Mouse (Mus musculus) embryo, embryonic 9.5 days (tissue): ENCODE data around the gene Nuak2.
"Not testable (repeated sequence)": the region's sequence is repeated elsewhere in the genome, so short reads cannot be mapped to it uniquely, and the experiment has no call there.

Experiments
- DNase-seq: peaks from one replicate; pipeline ENCODE4 v3.0.0-alpha.2; 2017; ENCODE audit errors: extremely low spot score

The Nuak2 gene

GRCm38 (mm10) chr1:132315889-132316624, at the start of gene Nuak2:
Nuak2 (plus strand) TSS chr1:132316126.
- DNase-seq, result peak; percentile 90

GRCm38 (mm10) chr1:132266791-132267557, 49.0 kb upstream of the Nuak2 start:
- DNase-seq, result no peak

DNA sequence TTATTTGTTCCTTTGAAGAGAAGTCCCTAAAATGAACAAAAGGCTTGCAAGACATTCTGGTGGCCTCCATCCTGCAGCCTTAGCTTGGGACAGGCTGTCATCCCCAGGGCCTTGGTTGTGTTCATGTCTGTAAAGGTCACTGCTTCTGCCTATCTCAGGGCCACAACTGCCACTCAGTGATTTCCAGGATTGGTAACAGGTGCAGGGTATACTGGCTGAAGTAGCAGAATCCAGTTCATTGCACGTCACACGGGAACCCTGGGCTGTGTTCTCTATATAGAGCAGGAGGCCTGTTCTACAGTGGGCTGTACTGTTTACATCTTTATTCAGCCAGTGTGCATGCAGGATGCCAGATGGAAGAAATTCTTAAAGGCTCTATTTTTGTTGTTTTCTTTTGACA, 48.0 kb upstream of the Nuak2 start:
- no peak for DNase-seq

DNA sequence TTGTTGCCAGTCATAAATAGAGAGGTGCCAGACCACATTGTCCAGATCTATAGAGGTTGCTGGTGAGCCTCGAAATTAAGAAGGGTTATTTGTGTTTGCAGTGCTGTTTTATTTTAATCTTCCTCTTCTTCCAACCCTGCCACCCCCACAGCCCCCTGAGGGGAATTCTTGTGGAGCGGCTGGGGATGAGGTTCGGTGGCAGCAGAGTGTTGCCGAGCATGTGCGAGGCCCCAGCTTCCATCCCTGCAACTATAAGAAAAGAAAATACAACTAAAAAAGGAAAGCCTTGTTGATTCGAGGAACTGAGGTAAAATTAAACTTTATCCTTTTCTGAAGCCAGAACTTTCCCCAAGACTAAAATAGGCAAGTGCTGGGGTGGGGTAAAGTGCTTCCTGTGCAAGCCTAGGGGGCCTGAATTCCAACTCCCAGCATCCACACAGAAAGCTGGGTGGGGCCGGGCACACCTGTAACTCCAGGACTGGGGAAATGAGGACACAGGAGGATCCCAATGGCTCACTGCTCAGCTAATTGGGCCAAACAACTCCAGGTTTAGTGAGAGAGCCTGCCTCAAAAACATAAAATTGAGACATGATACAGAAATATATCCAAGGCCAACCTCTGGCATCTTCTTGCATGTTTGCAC, 47.4 kb upstream of the Nuak2 start:
- DNase-seq, result no peak

DNA sequence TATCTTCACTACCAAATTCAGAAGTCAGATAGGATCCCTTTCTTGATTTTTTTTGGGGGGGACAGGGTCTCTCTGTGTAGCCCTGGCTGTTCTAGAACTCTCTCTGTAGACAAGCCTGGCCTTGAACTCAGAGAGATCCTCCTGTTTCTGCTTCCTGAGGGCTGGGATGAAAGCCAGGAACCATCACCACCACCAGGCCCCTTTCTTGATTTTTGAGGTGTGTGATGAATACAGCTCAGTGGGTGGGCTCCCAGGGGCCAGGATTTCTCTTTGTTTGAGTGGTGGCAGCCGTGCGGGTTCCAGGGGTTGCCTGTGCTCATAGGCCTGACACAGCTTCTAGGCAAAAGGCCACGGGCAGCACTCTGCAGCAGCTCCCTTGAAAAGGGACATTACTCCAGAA, 44.7 kb upstream of the Nuak2 start:
- DNase-seq, result no peak

DNA sequence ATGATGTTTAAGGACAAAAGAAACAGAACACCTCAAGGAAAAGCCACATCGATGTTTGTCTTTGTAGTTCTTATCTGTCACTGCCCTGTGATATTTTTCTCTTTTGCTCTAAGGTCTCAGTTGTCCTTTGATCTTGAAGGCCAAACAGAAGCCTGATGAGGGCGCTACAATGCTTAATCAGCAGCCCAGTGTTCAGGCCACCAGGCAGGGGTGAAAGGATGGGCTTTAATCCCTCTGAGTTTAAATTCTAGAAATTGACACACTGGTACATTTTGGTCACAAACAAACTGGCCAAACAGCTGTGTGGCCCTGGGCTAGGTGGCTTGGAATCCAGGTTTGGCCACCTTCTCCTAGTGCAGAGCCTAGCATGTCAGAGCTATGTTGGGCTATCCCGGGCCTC, 39.2 kb upstream of the Nuak2 start:
- no peak for DNase-seq

- no peak for DNase-seq
These were observed 38.8 kb upstream of the Nuak2 start for GRCm38 (mm10) chr1:132277124-132277523.

GRCm38 (mm10) chr1:132280636-132281035, 35.3 kb upstream of the Nuak2 start:
- DNase-seq, result not testable (repeated sequence)

DNA sequence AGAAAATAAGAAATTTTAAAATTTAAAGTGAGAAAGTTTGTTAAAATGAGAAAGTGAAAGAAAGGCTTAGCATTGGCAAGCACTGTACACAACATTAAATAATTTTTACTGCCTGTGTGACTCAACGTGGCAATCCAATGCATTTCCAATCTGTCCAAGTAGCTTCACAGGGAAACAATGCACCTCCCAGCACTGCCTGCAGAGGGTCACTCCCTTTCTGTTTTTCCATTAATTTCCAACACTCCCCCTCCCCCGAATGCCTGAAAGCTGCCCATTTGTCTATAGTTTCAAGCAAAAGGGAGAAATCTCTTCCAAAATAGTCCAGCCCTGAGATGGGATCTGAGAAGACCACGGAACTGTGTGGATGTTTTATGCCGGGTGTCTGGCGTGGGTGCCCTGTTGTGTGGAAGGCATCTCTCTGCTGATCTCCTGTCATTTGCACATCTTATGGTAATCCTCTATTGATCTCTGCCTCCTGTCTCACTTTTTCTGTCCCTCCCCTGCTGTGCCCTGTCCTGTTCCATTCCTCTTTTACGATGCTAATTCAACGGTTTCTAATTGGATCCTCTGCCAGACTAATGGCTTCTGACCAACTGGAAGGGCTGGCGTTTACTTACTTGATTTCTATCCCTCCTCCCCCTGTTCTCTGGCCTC, 34.3 kb upstream of the Nuak2 start:
- peak; percentile 34 for DNase-seq

GRCm38 (mm10) chr1:132282177-132282536, 33.8 kb upstream of the Nuak2 start:
- no peak for DNase-seq

- no peak for DNase-seq
These were observed 32.9 kb upstream of the Nuak2 start for GRCm38 (mm10) chr1:132283018-132283417.

- DNase-seq, result no peak
These were observed 29.2 kb upstream of the Nuak2 start for GRCm38 (mm10) chr1:132286735-132287134.

GRCm38 (mm10) chr1:132287445-132287844, 28.5 kb upstream of the Nuak2 start:
- DNase-seq, result no peak

- no peak for DNase-seq
These were observed 27.9 kb upstream of the Nuak2 start for GRCm38 (mm10) chr1:132287991-132288451.

DNA sequence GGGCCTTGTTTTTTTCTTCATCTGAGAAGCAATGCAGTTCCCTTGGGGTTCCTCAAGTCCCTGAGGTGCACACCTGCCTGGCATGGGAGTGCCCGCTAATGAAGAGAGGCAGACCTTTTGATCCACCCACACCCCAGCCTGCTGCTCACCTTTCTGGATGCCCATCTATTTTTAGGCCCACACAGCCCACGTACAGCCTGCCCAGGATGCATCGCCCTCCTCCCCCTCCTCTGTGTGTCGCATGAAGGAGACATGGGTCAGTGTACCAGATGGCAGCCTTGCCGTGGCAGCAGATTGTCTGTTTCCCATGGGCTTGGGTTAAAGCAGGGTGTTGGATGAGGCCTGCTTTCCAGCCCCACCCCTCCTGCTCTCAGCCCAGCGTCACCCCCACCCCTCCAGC, 26.0 kb upstream of the Nuak2 start:
- no peak for DNase-seq

GRCm38 (mm10) chr1:132290921-132291675, 24.8 kb upstream of the Nuak2 start:
- no peak for DNase-seq

DNA sequence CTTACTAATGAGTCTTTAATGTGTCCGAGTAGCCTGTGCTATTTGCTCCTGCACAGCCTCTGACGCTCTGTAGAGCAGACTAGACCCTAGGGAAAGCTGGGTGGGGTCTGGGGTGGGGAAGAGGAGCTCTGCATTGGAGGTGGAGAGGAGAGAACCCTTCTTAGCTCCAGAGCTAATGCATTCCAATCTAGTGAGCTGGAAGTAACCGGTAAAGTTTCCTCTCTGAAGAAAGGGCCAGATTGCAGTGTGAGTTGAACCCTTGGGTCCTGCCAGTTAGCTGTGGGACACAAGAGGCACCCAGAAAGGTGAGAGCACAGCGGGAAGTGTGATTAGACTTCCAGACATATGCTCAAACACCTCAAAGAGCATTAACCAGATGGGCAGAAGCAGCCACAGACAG, 24.2 kb upstream of the Nuak2 start:
- no peak for DNase-seq

GRCm38 (mm10) chr1:132292318-132293129, 23.4 kb upstream of the Nuak2 start:
- no peak for DNase-seq

GRCm38 (mm10) chr1:132295506-132295905, 20.4 kb upstream of the Nuak2 start:
- no peak for DNase-seq

GRCm38 (mm10) chr1:132296051-132296450, 19.9 kb upstream of the Nuak2 start:
- no peak for DNase-seq

DNA sequence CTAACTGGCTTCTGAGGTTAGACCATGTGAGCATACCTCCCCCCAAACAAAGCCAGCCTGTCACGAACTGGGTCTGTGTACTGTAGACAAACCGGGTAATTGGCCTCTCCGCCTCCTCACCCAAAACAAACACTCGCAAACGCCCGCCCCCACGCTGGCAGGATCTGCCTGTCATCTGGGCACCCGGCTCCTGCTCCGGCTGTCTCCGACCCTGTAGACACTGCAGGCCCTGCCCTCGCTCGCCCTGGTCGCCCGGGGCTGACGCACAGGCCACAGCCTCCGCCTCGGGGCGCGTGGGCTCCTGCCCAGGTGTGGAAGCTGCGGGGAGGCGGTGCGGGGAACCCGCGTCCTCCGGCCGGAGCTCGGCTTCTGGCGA, 17.5 kb upstream of the Nuak2 start, which contains the start of gene Klhdc8a:
Gene Klhdc8a, plus strand, starts transcription at position 202 of the 376 bp plus-strand sequence.
- DNase-seq, result peak; percentile 67
